Mouse (Mus musculus) embryonic facial prominence, embryonic 11.5 days (tissue): Measurements from ENCODE around the gene Kdm4a. TPM values are rescaled to one million over a fixed set of nuclear protein-coding genes. Genes with fewer than 3 reads are reported as not detected.

Experiments
- ATAC-seq: fragments of 200-750 bp; cut with Nextera tagmentation; replicated peaks from 2 replicates; pipeline ENCODE4 v1.8.0; 2017; ENCODE audit warnings: low read depth; ENCODE audit not compliant: insufficient number of reproducible peaks, low FRiP score, low TSS enrichment
- DNase-seq: peaks from one replicate; pipeline ENCODE4 v3.0.0-alpha.2; 2015; ENCODE audit warnings: low spot score
- H3K27ac ChIP-seq: fragments of 300-500 bp; sonication (generic); replicated peaks from 2 replicates; pipeline ENCODE4 v1.5.1; 2014; ENCODE audit warnings: mild to moderate bottlenecking, low read depth, low read length, control low read depth
- H3K27me3 ChIP-seq: fragments of 300-500 bp; sonication (generic); 2 replicates; pipeline ENCODE4 v1.6.1; 2014; ENCODE audit warnings: mild to moderate bottlenecking, low read length, moderate library complexity, mixed read lengths; ENCODE audit not compliant: control insufficient read depth, insufficient read depth
- H3K36me3 ChIP-seq: fragments of 300-500 bp; sonication (generic); replicated peaks from 2 replicates; pipeline ENCODE4 v1.6.1; 2014; ENCODE audit warnings: low read depth, mild to moderate bottlenecking, low read length, moderate library complexity, mixed read lengths; ENCODE audit not compliant: control insufficient read depth, insufficient read depth
- H3K4me1 ChIP-seq: fragments of 300-500 bp; sonication (generic); 2 replicates; pipeline ENCODE4 v1.6.1; 2014; ENCODE audit warnings: low read length, mixed read lengths; ENCODE audit not compliant: control insufficient read depth, insufficient read depth
- H3K4me2 ChIP-seq: fragments of 300-500 bp; sonication (generic); 2 replicates; pipeline ENCODE4 v1.6.1; 2014; ENCODE audit warnings: low read depth, mild to moderate bottlenecking, control low read depth, low read length, moderate library complexity
- H3K4me3 ChIP-seq: fragments of 300-500 bp; sonication (generic); 2 replicates; pipeline ENCODE4 v1.5.1; 2014; ENCODE audit warnings: low read depth, low read length, control low read depth
- H3K9ac ChIP-seq: fragments of 300-500 bp; sonication (generic); replicated peaks from 2 replicates; pipeline ENCODE4 v1.6.1; 2014; ENCODE audit warnings: mild to moderate bottlenecking, control low read depth, low read length
- H3K9me3 ChIP-seq: fragments of 300-500 bp; sonication (generic); replicated peaks from 2 replicates; pipeline ENCODE4 v1.6.1; 2016; ENCODE audit warnings: mild to moderate bottlenecking, low read length, inconsistent platforms, mixed read lengths; ENCODE audit not compliant: control insufficient read depth
- WGBS: fragments of 180-500 bp; shearing (Covaris S2); extraction: QIAGEN DNeasy Blood & Tissue Kit; methylation state at CpG from one replicate; pipeline ENCODE4 v1.1.7; 2014; 5-methylcytosine and 5-hydroxymethylcytosine counted together
- polyA plus RNA-seq: library from polyadenylated mRNA; unstranded; fragments of >200 nt; fragmentation: Nextera tagmentation; extraction: Ambion mirVana; gene quantifications from 2 replicates; pipeline ENCODE4 v1.2.1, GENCODE M21; 2014

Kdm4a gene
- polyA plus RNA-seq, 1 experiment from 2014 or later = 53.2 TPM

- ATAC-seq = no peak
- Histone ChIP-seq H3K4me1 (no peaks in the 10 kb centered on the region), H3K36me3 (no peaks in the 10 kb centered on the region), H3K9me3 (no peaks in the 10 kb centered on the region), H3K9ac (no peak overlapping the region), H3K4me2 (no peak overlapping the region), H3K27me3 (no peaks in the 10 kb centered on the region), H3K27ac (no peak overlapping the region), H3K4me3 (no peak overlapping the region)
- no peak for DNase-seq
- WGBS = 70% methylated on average over 7 of the region's 7 CpGs
Measured at GRCm38 (mm10) chr4:118108779-118109178, 71.1 kb downstream of the Kdm4a start.

- Histone ChIP-seq H3K4me2 (no peak overlapping the region), H3K9ac (no peak overlapping the region), H3K36me3 (no peaks in the 10 kb centered on the region), H3K27ac (no peak overlapping the region), H3K4me3 (no peak overlapping the region), H3K4me1 (no peaks in the 10 kb centered on the region), H3K9me3 (no peaks in the 10 kb centered on the region), H3K27me3 (no peaks in the 10 kb centered on the region)
- no peak for DNase-seq
- WGBS = 98% methylated on average over 3 of the region's 3 CpGs
- no peak for ATAC-seq
Measured at GRCm38 (mm10) chr4:118105256-118106053, 74.4 kb downstream of the Kdm4a start.

- Histone ChIP-seq H3K36me3 (no peaks in the 10 kb centered on the region; the same call in 1 of the 2 replicates), H3K4me2 (no peak overlapping the region), H3K9ac (no peak overlapping the region), H3K27ac (no peak overlapping the region), H3K27me3 (no peaks in the 10 kb centered on the region), H3K9me3 (no peaks in the 10 kb centered on the region), H3K4me3 (no peak overlapping the region), H3K4me1 (no peaks in the 10 kb centered on the region)
- 83% methylated on average over 8 of the region's 8 CpGs for WGBS
- ATAC-seq (no peak), DNase-seq (no peak)
Measured at GRCm38 (mm10) chr4:118103280-118103830, 76.5 kb downstream of the Kdm4a start.

GRCm38 (mm10) chr4:118101497-118101896 lies 78.3 kb downstream of the Kdm4a start:
- Histone ChIP-seq H3K27me3 (no peaks in the 10 kb centered on the region), H3K27ac (no peak overlapping the region), H3K36me3 (no peaks in the 10 kb centered on the region; the same call in 1 of the 2 replicates), H3K4me3 (no peak overlapping the region), H3K9me3 (no peaks in the 10 kb centered on the region), H3K4me2 (no peak overlapping the region), H3K9ac (no peak overlapping the region), H3K4me1 (no peaks in the 10 kb centered on the region)
- DNase-seq = no peak
- 91% methylated on average over 6 of the region's 6 CpGs for WGBS
- no peak for ATAC-seq

- WGBS = 92% methylated on average over 8 of the region's 8 CpGs
- Histone ChIP-seq H3K9me3 (no peaks in the 10 kb centered on the region), H3K4me2 (no peak overlapping the region), H3K4me3 (no peak overlapping the region), H3K9ac (no peak overlapping the region), H3K36me3 (no peaks in the 10 kb centered on the region; the same call in 1 of the 2 replicates), H3K27ac (no peak overlapping the region), H3K27me3 (no peaks in the 10 kb centered on the region), H3K4me1 (no peaks in the 10 kb centered on the region)
- ATAC-seq (no peak), DNase-seq (no peak)
Measured at GRCm38 (mm10) chr4:118099637-118100364, 80.0 kb downstream of the Kdm4a start.

GRCm38 (mm10) chr4:118098571-118098970 lies 81.3 kb downstream of the Kdm4a start:
- H3K4me3 ChIP-seq = no peak overlapping the region
- no peaks in the 10 kb centered on the region for H3K9me3 ChIP-seq
- H3K9ac ChIP-seq = no peak overlapping the region
- no peak overlapping the region for H3K27ac ChIP-seq
- H3K4me1 ChIP-seq = no peaks in the 10 kb centered on the region
- no peak for DNase-seq
- no peak for ATAC-seq
- no peak overlapping the region for H3K4me2 ChIP-seq
- no peaks in the 10 kb centered on the region; the same call in 1 of the 2 replicates for H3K36me3 ChIP-seq
- H3K27me3 ChIP-seq = no peaks in the 10 kb centered on the region
- WGBS = 92% methylated on average over 6 of the region's 6 CpGs

GRCm38 (mm10) chr4:118096069-118096468 lies 83.8 kb downstream of the Kdm4a start:
- no peak overlapping the region for H3K9ac ChIP-seq
- H3K27me3 ChIP-seq = no peaks in the 10 kb centered on the region
- H3K4me2 ChIP-seq = no peak overlapping the region
- no peak overlapping the region for H3K4me3 ChIP-seq
- no peaks in the 10 kb centered on the region; the same call in 1 of the 2 replicates for H3K36me3 ChIP-seq
- no peaks in the 10 kb centered on the region for H3K4me1 ChIP-seq
- H3K27ac ChIP-seq = no peak overlapping the region
- DNase-seq (no peak), ATAC-seq (no peak)
- no peaks in the 10 kb centered on the region for H3K9me3 ChIP-seq
- WGBS = 76% methylated on average over 6 of the region's 6 CpGs
